Mouse (Mus musculus) cerebellum, postnatal 36 days (tissue): ENCODE data around the gene Slc38a9.

Experiments
- DNase-seq, 2 experiments: peaks; one replicate each; pipeline ENCODE4 v3.0.0; 2021 to 2022; ENCODE audit warnings: mixed read lengths in 2 of 2

Gene Slc38a9

DNA sequence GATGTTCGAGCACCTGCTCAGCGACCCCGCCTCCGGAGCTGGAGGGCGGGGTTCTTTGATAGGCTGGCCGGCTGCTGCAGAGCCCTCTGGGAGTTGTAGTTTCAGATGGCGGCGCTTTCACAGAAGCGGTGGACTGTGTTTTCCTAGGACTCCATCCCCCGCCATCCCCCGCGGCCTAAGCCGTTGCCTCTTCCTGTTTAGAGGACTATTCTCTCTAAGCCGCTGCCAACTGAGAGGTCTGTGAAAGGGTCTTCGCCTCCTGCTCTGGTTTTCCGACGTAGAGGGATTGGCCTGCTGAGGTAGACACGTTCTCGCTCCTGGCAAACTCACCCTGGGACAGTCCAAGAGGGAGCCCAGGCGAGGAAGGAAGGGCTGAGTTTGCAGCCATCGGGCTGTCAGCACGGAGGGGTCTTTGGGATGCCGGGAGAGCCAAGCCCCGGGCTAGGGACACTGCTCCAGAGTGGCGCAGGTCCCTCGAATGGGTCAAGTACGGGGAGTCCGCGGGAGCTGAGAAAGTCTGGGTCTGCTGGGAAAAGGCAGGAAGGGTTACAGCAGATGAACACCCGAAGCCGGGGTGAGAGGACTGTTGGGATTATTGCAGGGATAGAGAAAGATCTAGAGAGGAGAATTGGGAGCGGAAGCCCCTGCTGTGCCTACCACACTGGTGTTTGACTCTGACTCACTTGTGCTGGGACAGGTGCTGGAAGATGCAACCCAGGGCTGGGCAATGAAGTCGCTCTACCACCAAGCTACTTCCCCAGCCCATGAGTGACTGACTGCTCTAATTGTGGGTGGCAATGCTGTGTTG, at the start of gene Slc38a9:
Gene Slc38a9 (plus strand): TSS at position 178 of the 808 bp plus-strand sequence.
- peak; percentile 90 to 92 for DNase-seq

DNA sequence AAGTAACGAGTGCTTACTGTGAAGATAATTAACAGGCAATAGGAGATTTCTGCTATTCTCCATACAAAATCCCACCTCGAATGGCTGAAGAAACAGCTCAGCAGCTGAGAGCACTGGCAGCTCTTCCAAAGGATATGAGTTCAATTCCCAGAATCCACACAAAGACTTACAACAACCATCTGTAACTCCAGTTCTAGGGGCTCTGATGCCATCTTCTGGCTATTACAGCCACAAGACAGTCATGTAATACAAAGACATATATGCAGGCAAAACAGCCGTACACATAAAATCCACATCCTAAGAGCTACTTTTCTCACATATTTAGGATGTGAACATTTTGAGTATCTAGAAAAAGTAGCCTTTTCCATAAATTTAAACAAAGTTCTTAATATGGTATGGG, 39.0 kb upstream of the Slc38a9 start:
- no peak for DNase-seq

DNA sequence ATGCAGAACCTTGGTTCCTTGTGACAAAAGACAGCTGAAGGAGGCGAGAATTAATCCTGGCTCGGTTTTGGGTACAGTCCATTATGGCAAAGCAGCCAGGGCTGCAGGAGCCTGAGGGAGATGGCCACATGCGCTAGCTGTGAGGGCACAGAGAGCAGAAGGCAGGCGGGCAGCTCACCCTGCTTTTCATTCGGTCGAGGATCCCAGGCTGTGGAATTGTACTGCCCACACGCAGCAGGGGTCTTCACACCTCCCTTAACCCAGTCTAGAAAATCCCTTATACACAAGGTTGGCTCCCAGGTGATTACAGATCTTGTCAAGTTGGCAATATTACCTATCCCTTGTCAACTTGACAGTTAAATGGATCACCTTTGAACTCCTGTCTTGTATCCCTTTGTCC, 36.9 kb upstream of the Slc38a9 start:
- peak; percentile 15 to 21 for DNase-seq

DNA sequence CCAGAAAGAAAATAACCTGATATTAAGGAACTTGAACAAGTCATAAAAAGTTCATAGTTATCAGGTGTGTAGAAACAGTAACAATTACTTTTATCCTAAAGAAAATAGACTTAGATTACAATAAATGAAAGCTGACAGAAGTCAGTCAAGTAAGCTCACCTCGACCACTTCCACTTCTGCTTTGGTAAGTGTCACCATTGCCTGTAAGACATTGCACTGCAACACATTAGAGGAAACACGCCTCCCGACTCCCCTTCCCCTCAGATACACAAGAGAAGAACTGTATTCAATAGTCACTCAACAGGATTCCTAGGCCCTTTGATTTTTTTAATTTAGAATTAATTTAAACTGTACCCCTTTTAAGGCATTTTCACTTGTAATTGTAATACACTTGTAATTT, 35.9 kb upstream of the Slc38a9 start:
- no peak for DNase-seq

DNA sequence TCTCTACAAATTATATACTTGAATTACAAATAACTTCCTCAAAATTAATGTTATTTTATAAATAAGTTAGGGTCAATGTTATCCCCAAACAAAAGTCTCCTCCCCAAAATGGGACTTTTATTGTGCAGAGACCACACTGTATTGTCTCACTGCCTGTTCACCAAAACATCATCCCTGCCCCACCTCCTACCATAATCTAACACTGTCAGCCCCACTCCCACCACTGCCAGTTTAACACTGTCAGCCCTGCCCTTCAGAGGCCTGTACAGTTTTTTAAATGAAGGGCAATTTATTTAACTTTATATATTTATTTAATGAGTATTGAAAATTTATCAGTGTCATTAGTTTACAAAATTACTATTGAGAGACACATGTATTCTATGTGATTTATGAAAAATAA, 35.0 kb upstream of the Slc38a9 start:
- no peak for DNase-seq

DNA sequence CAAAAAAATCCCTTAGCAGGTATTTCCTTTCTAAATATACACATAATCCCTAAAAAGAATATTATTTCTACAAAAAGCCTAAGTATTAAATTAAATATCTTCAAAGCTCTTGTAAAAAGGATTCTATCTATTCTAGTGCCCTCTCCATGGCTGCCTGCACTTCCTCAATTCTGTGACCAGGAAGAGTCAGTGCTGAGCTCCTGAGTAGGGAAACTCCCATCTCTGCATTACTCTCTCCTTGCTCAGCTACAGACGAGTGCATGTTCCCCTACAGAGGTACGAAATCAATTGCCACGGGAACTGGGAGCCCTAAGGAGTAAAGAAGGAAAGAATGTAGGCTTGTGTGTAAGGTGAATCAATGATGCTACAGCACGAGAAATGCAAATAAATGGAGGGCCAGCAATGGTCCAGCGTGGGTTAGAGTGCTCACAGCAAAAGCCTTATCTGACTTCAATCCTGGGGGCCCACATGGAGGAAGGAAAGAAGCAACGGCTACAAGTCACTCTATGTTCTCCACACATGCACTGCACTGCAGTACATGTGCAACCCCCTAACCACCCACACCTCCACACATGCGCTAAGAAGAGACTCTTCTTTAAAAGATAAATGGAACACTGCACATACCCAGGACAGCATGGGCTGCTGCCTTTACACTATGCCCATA, 25.2 kb upstream of the Slc38a9 start:
- DNase-seq: no peak

DNA sequence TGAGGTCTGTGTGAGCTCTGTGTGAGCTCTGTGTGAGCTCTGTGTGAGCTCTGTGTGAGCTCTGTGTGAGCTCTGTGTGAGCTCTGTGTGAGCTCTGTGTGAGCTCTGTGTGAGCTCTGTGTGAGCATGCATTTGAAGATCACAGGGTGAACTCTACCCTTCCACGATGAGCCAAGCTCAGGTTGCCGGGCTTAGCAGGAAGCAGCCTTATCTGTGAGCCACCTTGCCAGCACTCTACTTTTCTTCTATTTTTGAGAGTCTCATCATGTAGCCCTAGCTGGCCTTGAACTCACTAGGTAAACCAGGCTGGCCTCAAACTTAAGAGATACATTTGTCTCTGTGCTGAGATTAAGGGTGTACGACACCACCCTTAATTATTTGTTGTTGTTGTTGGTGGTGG, 24.1 kb upstream of the Slc38a9 start:
- DNase-seq: no peak

DNA sequence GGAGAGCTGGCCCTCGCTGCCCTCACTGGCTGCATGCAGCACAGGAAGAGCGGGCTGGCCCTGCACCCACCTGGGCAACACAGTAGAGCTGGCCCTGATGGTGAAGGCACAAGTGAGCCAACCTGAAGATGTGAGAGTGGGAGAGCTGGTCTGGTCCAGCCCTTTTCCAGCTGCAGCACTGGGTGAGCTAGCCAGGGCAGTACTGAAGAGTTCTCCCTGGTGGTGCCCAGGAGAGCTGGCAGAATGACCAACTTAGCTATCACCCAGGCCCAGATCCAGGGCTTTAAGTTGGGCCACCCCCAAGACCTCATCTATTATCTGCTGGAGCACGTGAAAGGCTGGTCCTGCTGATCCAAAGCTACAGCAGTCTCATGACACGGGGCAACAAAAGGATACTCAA, 21.4 kb upstream of the Slc38a9 start:
- DNase-seq: no peak

DNA sequence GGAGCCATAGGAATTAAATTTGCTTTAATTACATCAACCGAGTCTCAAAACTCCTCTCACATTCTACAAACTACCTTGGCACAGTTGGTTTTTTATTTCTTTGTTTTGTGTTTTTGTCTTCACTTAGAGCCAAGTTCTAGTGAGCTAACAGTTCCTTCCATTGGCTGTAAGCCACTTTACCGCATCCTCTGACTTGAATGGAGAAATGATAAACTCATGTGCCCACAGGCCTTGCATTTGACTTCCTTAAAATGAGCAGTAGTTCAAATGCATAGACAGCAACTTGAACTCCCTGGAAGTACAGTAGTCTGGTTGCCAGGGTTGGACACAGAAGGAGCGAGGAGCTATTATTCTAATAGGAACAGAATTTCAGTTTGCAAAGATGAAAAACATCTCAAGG, 17.7 kb upstream of the Slc38a9 start:
- no peak for DNase-seq

DNA sequence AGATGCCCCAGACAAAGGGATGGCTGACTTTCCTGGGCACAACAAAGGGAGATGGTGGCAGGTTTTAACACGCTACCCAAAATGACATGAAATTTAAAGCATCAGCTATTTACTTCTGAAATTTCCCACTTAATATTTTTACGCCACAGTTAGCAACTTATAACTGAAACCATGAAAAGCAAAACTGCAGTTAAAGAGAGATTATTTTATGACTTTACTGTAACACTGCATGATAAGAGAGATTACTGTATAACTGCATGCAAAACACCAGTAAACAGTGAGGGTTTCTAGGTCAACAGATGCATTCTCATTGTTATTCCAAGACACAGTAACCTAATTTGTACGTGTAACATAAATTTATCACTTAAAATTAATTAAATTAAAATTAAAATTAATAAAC, 15.6 kb upstream of the Slc38a9 start:
- no peak for DNase-seq

DNA sequence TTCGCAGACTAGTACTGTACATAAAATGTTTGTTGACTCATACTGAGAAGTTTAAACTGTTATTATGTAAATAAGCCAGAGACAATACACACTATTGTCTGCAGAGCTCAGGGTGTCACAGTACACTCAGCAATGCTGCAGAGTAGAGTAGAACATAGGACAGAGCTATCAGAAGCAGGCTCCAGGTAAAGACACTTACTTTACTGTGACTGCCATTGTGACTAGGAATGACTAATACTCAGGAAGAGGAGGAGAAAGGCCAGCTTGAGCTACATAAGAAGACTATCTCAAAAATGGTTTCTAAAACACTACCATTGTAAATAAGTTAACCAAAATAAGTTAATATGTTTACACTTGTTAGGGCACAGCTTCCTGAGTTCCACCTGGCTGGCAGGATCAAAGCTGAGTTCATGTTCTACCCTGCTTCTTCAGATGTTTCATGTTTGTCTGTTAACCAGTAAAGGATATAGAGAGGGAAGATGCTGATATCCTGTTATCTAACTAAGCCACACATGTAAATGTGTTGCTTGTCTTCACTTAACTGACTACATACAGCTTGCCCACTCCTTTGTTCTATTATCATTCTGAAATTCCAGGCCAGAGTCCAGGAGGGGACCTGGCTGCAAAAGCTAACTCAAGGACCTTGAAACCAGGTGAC, 14.9 kb upstream of the Slc38a9 start:
- no peak for DNase-seq

DNA sequence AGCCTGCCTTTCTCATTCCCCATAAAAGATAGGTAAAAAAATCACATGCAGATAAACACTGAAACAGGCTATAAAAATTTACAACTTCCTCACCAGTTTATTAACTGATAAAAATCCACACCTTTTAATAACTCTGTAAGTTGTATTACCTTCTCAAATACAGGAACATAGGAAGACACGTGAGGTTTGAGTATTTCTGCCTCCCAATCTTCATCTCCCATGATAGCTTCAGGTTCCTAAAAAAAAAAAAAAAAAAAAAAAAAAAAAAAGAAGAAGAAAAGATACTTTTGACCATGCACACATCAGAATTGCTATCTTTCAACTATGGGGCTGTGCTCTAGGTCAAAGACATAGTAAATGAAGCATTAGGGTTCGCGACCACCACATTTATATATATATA, 9.4 kb upstream of the Slc38a9 start:
- no peak for DNase-seq

DNA sequence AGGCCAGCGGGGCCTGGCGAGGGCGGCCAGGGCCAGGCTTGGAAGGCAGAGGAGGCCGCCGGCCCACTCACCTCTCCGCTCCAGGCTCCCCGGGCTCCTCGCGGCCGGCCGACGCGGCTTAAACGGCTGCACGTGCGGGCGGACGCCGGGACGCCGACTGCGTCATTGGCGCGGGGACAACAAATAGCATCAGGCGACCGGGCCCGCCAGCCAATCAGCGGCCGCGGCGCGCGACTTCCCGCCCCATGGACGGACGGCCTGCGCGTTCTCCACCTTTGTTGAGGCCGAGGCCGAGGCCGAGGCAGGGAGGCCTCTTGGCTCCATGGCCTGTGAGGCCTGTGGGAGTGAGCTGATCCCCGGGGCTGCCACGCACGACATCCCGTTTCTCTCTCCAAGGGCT, 8.3 kb upstream of the Slc38a9 start, which contains the start of gene Ddx4:
Gene Ddx4 (minus strand): TSS at position 271 of the 400 bp plus-strand sequence.
- no peak for DNase-seq

DNA sequence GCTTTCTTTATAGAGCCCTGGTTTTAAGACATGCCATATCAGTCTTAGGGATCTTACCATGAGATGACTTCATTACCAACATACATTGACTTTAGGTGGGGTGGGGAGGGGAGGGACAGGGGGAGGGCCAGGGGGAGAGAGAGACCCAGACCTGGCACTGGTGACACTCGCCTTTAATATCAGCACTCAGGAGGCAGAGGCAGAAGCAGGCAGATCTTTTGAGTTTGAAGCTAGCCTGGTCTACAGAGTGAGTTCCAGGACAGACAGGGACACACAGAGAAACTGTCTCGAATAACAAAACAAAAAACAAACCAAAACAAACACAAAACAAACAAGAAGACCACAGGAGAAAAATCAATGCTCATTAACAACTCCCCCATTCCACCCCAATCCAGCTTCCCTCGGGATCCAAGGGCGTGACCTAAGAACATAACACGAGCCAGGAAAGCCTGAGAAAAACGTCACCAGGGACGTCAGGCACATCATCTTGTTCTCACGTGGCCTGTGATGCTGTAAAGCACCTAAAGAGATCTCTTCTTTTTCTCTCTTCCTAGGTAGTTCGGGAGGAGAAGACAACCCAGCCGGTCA, 471 bp upstream of the Slc38a9 start:
- no peak for DNase-seq

DNA sequence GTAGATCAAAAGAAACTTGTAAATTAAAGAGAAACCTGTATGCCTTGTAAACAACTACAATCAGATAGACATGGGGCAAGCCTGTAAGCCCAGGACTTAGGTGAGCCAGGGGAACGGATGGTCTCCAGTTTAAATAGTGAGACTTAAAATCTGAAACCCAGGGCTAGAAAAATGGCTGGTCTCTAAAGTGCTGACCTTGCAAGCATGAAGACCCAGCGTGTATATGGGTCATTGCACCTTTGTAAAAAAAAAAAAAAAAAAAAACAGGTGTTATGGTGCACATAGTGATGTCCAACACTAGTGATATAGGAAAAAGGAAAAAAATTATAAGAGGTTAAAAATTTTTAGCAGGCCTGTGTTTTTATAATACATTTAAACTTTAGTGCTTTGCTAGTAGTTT, 1.1 kb downstream of the Slc38a9 start:
- DNase-seq: no peak

DNA sequence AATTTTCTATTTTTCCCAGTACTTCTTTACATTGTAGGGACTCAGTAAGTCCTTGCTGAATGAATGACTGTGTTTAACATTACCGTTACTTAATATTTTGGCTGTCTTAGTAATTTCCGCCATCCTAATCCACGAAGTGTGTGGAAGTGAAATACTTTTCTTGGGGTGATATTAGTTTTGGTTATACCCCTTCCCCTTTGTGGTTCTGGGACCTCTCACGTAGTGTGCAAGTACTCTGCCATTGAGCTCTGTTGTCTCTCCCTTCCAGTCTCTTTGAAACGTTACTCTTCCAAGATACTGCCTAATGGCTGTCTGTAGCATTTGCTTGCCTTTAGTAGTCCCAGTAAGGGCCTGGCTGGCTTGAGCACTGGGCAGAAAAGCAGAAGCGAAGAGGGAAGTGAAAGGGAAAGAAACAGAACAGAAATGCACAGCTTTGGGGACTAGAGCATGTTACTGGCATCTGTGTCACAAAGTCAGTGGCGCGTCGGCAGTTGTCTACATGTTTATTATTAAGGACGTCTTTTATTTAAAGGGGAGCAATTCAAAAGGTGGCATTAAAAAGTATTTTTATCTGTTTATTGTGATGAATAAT, 6.0 kb downstream of the Slc38a9 start:
- no peak for DNase-seq

DNA sequence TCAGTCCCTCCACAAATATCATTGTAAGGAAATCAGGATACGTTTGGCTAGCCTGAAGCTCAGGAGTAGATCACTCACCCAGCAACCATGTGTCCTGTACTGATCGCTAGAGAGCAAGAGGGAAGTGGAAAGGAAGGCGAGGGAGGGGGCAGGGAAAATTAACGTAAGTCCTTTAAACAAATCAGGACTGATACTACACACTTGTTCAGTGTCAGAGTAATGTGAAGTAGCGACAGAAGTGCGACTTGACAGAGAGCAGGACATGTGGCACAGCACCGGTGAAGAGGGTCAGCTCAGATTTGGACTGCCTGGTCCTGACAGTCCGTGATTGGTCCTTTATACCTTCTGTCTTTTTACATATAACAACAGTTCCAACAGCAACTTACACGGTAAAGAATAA, 6.7 kb downstream of the Slc38a9 start:
- no peak for DNase-seq

DNA sequence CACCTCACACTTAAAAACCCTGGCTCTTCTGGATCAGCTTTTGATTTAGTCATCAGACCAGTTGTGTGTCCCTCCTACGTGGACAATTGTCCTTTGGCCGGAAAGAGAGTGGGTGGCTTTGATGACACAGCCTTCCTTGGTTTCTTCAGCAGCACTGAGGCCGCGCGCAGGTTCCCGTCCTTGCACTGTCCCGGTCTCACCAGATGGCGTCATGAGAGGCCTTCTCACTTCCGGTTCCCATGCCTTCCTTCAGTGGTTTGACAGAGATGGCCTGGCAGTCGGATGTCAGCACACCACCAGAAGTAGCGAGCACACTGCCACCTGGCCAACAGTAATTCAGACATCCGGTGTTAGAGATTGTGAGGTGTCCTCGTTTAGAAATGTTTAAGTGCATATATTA, 11.2 kb downstream of the Slc38a9 start:
- DNase-seq: no peak

DNA sequence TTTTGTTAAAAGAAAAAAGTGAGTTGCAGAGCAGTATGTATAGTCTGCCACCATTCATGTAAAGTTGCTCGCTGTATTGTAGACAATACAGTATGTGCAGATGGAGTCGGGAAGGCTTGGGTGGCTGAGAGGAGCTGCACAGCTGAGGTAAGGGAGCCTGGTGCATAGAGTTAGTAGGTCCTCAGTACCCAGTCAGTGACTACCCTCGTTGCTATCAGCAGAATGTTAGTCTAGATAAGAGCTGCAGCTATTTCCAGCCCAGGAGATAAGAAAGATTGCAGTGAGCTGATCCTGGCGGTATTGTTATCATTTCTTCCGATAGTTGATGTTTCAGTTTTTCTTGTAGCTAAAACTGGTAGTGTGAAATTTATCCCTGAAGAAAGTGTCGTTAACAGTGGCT, 12.2 kb downstream of the Slc38a9 start:
- DNase-seq: no peak

DNA sequence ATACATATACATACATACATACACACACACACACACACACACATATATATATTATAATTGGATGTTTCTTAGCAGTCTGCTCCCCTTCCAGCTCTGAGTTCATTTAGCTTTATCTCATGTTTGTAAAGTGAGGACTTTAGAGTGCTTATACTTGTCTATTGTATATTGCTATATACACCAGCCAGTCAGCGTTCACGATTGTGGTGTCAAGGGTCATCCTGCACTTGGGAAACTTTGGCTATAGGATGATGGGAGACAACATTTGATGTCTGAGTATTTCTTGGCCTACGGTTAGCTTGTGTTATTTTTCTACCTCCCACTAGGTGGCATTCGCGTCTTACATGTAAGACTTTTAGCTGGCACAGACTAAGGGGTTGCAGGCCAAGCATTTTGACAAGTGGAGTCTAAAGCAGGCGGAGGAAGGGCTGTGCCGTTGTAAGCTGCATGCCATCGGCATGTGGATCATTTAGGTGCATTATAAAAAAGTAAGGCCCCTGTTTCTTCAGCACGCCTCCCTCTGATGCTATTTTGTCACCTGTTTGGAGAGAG, 13.4 kb downstream of the Slc38a9 start:
- DNase-seq: peak; percentile 47 to 60

DNA sequence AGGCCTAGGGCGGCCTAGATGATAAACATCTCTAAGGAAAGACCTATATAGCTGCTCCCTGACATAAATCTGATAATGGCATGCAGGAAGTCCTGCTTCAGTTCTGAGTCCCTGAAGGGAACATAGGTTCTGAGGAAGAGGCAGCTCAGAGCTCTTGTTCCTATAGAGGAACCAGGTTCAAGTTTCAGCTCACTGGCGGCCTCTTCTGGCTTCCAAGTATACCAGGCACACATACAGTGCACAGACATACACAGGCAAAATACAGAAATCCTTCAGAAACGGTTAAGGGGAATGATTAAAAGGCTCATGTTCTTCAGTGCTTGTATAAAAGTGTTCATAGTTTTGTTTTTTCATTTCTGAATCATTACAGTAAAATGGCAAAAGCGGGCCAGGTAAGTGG, 17.6 kb downstream of the Slc38a9 start:
- DNase-seq: no peak

DNA sequence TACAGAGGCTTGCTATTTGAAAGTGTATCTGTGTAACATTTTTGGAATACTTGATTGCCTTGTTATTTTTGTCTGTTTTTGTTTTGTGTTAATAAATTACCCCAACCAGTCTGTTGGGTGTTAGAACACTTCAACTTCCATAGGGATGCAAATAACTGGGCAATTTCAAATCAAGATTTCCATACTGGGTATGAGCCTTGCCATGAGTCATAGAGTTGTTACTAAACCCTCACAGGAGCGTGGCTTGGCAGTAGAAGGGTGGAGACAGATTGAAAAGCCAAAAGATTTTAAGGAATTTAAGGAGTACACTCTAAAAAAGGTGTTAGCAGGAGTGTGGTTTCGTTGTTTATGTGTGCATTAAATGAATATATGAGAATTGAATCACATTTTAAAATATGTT, 22.8 kb downstream of the Slc38a9 start:
- no peak for DNase-seq

DNA sequence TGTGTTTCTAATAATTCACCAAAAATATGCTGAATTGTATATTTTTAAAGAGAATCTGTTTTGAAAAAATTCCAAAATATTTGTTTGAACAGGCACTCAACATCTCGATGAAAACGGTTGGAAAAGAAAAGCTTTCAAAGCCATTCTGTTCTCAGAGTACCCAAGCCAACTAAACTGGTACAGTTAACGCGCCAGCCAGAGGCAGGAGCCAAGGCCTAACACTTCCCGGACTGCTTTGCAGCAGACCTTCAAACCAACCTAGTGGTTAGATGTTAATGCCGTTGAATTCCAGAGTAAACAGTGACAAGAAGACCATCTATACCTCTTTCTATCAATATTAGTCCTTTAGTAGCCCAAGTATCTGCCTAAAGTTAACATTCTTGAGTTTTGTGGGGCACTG, 23.4 kb downstream of the Slc38a9 start:
- DNase-seq: no peak
